Mouse (Mus musculus) heart, adult 9 months (tissue): Measurements from ENCODE around the gene Aoc3.
"Not testable (repeated sequence)": the region's sequence is repeated elsewhere in the genome, so short reads cannot be mapped to it uniquely, and the experiment has no call there.

Experiments used
- DNase-seq, 2 experiments: peaks; one replicate each; pipeline ENCODE4 v3.0.0; 2022; ENCODE audit warnings: low spot score in 2 of 2

Gene Aoc3

DNA sequence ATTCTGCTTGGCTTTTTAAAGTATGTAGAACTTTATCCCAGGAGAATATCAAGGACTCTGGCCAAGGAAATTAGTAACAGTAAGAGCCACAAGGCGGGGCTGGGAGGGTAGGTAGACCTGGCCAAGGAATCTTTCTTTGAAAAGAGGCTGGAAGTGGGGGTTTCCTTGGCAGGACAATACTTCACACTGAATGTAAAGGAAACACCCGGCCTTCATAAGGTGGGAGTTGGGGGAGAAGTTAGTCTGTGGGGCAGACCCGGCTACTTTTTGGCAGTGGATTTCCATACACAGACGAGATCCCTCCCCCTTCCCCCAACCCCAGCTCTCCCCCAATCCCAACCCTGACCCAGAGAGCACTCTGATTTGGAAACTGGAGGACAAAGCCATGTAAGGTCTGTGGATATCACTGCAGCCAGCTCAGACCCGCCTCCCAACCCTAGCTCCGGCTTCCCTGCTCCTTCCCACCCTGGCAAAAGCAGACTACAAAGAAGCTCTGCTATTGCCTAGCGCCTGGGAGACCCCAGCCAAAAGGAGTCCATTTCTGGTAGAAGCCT is at the start of gene Aoc3:
TSS of gene Aoc3 (plus strand) at position 235 of the 554 bp plus-strand sequence.
- peak; percentile 58 to 70 for DNase-seq

DNA sequence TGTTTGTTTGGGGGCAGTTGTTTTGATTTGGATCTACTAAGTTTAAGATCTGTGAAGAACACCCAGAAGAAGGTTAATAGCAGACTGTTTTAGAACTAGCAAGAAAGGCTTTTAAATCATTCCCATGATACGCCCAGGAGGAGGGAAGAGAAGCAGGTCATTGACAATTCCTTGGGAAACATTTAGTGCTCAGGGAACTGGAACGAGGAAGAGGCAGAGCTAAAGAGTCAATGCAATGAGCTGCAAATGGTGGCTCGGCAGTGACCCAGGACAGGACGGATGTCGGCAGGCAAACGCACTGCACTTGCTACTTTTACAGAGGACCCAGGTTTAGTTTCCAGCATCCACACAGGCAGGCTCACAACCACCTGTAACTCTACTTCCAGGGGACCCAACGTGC is 49.6 kb upstream of the Aoc3 start:
- DNase-seq = no peak

DNA sequence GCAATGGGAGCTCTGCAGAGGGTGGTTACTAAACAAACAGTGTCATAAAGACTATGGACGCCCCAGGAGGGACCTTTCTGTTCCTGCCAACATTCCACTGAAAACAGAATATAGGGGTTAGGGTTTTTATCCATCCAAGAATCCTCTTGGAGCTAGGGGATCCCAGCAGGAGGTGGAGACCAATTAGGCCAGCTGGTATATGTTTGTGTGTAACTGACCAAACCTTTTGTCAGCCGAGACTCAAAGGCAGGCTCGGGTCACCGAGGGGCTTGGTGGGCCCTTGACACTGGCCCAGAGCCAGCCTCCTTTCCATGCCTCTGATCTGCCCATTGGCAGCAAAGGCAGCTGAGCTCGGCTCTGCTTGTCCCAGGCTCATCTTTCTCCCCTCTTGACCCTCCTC is 47.5 kb upstream of the Aoc3 start:
- DNase-seq = no peak

DNA sequence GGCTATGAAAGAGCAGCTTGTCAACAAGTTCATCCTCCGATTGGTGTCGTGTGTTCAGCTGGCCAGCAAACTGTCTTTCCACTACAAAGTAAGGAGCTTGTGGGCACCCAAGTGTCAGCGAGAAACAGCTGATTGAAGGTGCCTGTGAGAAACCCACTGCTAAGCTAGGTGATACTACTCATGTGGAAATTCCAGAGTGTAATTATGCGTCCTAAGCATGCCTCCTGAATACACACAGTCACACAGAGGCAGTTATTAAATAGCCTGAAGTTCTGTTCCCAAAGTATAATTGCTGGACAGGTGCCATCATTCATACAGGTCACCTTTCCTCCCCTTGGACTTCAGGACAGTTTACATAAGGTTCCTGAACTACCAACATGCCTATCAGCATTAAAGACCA is 46.6 kb upstream of the Aoc3 start:
- DNase-seq = no peak

DNA sequence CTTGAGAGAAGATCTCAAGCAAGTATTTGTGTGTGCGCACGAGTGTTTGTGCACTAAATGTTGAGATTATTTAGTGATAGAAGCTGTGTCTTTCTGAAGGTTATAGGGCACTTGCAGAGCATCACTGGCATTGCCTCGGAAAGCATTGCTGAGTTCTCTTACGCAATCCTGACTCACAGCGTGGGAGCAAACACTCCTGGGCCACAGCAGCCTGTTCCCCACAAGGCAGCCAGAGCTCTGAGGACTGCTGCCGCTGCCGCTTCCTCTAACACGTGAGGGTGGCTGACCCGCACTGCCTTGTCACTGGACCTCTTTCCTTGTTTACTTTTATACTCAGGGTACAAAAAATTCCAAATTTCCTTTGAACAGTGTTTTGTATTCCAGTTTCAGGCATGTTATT is 43.1 kb upstream of the Aoc3 start:
- DNase-seq = peak; percentile 32 to 40

DNA sequence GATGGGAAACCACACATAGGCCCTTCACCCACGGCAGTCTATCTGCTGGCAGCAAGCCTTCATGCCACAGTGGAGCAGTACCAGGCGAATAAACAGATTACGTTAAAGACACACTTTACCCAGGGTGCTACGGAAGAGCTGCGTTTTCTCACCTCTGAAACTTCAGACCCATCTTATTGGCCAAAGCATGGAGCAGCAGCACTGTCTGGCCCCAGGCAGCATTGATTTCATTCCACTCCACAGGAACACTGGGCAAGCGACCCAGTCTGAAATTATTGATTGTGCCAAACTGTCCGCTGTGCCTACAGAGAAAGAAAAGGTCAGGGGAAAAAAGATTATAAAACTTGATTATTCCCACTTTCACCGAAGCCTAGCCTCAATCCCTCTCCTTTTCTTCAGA is 39.2 kb upstream of the Aoc3 start:
- no peak for DNase-seq

DNA sequence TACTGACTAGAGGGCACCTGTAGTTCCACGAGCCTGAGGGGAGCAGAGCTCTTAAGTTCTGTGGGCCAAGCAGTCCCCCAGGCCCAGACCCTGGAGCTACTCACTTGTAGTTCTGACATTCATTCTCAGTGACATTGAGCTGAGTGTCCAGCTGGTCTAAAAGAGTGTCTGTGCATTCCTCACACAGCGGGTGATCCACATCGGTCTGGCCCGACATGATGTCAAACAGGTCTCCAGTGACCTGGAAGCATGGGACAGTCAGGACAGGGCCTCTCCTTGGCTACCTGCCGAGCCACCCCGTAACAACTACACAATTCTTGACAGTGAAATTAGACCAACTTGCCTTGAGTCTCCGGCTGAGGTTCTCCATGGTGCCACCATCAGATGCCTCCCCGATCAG is 35.2 kb upstream of the Aoc3 start:
- DNase-seq = no peak

DNA sequence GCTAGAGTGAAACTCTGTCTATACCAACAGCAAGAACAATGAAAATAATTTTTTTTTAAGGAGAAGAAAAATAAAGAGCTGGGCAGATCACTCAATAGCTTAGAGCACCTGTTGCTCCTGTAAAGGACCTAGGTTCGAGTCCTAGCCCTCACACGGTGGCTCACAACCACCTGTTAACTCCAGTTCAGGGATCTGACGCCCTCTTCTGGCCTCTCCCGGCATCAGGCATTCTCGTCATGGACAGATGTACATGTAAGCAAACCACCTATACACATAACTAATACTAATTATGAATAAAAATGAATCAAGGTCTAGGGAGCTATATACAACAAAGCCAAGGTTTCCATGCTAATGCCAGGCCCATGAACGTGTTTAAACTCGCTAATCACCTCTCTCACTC is 29.5 kb upstream of the Aoc3 start:
- DNase-seq = no peak

DNA sequence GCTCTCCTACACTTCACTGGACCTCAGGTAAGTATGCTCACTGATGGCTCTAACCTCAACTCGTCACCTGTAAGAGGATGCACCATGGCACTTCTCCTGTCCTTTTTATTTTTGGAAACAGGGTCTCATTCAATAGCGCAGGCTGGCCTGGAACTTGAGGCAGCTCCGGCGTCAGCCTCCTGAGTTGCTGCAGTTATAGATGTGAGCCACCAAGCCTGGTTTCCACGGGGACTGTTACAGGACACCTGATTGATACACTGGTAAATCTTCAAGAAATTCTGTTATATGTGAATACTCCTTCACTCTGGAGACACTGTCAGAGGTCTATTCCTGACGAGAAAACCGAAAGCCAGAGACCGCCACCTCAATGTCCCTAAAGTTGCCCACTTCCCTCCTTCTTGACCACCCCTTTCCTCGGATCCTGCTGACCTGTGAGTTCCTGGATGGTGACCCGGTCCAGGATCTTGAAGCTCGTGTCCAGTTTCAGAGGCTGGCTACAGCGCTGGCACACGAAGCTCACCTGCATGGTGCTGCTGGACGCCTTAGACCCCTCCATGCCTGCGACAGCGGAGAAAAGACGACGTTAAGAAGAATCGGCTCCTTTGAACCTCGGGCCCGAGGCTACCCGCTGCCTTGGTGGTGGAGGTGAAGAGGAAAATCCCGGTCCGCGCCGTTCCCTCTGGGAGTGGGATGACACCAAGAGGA is 29.0 kb upstream of the Aoc3 start:
- no peak for DNase-seq

DNA sequence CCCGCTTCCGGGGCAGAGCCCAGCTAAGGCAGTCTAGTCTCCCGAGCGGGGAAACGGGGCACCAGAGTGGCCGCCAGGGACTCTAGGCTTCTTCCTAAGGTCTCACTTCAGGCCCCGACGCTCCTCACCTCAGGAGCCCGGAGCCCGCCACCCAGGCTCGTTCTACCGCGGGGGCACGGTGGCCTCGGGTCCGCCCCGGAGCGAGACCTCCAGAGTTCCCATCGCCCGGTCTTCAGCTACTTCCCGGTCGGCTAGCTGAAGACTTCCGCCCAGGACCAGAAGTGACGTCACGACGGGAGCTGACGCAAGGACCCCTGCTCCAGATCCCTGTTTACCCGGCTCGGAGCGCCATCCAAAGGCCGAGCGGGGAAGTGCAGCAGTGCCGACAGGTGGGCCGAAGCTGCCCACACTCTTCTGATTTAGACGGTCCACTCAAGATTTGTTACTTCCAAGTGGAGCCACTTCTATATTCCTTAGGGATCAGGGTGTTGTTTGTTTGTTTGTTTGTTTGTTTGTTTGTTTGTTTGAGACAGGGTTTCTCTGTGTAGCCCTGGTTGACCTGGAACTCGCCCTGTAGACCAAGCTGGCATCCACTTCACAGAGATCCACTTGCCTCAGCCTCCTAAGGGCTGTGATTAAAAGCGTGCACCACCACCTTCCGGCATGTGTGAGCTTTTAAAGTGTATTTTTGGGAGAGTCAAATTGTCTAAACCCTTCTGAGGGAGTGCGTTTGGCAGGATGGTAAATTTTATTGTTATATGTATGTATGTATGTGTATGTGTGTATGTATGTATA is 28.2 kb upstream of the Aoc3 start, which contains the start of gene Becn1:
TSS of gene Becn1 (minus strand) at position 283 of the 795 bp plus-strand sequence.
- peak; percentile 93 to 94 for DNase-seq

DNA sequence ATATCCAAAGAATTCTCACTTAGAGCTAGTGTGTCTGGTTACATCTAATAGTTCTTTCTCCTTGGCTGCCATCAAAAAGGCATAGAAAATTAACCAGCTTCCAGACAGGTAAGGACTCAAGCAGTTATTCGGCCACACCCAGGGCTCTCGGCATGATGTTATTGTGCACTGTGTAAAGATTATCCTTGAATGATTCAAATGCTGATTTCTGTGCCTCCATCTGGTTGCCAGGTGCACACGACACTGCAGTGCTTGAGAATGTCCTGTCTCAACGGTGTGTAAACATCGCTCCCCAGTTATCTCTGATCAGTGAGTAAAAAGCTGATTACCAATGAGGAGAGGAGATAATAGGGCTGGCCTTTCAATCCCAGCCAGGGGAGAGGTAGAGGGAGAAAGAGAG is 22.7 kb upstream of the Aoc3 start:
- DNase-seq = no peak

DNA sequence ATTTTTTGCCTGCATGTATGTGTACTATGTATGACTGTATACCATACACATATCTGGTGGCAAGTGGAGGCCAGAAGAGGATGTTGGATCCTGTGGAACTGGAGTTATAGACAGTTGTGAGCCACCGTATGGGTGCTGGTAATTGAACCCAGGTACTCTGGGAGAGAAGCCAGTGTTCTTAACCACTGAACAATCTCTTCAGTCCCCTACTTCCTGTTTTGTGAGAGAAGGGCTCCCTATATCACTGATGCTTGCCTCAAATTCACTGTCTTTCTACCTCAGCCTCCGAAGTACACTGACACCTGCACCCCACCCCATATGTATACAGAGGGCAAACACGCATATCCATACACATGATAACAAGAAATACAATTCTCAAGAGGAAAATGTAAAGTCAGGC is 19.3 kb upstream of the Aoc3 start:
- DNase-seq = no peak

DNA sequence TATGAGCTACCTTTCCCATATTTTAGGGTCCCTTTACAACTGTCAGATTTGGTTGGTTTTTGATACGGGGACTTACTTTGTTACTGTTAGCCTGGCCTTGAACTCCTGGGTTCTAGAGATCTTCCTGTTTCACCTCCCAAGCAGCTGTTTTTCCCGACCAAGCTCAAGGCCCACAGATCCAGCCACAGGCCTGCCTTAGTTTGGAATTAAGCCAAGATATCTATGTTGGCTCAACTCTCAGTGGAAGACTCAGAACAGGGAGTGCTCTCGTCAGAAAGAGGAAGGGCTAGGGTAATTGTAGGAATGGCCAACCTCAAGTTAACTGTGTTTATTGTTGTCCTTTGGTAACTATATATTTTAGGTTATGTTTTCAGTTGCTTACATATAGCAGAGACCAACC is 18.3 kb upstream of the Aoc3 start:
- DNase-seq = no peak

DNA sequence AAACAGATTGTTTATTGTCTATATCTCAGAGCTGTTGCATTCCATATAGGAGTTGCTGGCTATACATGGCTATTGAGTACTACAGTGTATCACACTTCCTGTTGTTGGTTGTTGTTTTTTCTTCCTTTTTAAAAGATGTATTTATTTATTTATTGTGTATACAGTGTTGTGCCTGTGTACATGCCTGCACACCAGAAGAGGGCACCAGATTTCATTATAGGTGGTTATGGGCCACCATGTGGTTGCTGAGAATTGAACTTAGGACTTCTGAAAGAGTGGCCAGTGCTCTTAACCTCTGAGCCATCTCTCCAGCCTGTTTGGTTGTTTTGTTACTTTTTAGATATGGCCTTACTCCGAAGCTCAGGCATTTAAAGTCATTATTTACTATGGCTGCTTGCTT is 15.8 kb upstream of the Aoc3 start:
- no peak for DNase-seq

DNA sequence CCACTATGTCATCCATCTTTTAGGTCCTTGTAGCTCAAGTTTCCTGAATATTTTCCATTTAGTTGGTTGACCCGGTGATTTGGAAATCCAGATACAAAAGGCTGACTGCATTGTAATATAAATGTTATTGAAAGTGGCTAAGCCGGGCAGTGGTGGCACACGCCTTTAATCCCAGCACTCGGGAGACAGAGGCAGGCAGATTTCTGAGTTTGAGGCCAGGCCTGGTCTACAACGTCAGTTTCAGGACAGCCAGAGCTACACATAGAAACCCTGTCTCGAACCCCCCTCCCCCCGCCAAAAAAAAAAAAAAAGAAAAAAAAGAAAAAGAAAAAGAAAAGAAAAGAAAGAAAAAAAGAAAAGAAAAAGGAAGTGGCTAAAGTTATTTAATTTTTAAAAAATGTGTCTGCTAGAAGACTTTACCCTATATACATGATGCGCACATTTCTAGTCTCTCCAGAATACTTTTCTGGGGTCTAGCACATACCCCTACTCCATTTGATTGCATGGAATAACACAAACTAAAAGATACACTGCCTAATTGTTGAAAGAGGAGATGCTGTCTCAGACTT is 15.2 kb upstream of the Aoc3 start:
- no peak for DNase-seq

DNA sequence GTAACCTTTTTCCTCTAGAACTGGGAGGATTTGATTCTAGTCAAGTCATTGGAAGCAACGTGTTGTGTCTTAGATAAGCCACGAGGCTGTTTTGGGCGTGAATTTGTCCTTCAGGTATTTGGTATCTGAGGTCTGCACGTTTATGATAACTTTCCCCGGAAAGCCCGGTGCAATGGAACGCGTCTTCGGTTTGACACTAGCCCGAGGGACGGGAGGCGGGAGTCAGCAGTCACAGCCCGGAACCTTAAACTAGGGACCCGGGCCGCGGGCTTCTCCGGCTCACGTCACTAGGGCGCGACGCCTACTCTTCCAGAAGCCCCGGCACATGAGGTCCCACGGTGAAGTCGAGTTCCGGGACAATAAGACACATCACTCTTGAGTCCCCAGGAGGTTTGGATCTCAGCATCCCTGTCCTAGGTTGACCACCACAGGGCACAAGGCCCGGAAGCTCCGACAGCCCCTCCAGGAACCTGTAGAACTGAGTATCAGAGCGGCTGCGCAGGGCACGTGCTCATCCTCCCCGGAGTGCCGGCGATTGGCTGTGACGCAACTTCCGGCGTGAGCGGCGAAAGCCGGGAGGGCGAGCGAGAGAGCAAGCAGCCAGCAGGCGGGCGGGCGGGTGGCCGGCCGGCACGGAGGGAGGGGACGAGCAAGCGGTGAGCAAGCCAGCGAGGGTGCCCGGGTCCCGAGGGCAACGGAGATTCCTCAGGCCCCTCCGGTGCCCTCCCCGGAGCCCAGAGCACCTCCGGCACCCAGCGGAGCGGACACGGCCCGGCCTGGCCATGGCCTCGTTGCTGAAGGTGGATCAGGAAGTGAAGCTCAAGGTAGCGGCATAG is 14.5 kb upstream of the Aoc3 start, which contains the start of gene Psme3:
TSS of gene Psme3 (plus strand) at position 549 of the 836 bp plus-strand sequence.
- DNase-seq = peak; percentile 93 to 95

DNA sequence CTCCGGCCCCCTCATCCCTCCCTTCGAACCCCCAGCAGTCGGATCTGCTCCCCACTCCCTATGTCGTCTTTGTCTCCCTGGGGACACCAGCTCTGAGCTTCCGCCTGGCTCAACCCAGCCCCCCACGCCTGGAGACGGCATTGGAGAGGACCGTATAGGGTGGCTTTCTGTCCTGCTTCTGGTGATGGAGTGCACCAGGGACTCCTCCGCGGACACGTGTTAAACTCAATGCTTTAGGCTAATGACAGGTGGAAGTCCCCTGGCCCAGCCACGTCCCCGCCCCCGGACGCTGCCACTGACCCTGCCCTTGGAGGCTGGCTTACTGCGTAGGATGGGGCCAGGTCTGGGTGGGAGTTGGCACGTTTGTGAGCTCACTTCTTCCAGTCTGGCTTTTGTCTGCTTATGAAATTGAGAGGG is 13.9 kb upstream of the Aoc3 start:
- no peak for DNase-seq

DNA sequence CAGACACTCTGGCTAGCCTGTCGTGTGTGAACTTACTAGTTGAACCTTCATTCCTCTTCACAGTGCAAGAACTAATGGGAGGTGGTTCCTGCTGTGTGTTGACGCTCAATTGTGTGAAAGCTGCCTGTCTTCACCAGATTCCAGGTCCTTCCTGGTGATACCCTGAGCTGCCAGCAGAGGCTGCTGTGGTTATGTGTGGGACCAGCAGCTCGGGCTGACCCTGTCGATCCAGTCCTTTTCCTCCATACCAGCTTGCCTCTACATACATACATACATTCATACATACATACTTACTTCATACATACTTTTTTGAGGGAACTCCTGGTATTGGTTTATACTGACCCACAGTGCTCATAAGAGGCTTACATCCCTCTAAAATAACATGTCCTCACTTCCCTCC is 6.8 kb upstream of the Aoc3 start:
- DNase-seq = peak in 1 of 2 experiments; percentile 63

DNA sequence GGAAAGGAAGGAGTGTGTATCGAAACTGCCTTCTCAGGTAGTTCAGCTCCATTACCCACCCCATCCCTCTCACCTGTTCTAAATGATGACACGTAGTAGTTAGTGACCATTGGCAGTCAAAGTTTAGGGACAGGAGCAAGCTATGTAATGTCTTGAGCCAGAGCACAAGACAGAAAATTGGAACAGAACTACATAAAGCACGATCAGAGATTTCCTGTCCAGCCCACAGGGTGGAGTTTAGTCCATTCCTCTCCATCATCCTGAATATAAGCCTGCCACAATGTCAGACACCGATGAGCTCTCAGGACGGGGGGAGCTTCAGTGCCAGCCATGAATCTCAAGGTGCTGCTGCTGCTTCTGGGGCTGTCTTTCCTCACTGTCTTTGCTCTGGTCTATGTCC is 5.6 kb upstream of the Aoc3 start, which contains the start of gene Aoc2:
TSS of gene Aoc2 (plus strand) at position 301 of the 400 bp plus-strand sequence.
- DNase-seq = no peak

DNA sequence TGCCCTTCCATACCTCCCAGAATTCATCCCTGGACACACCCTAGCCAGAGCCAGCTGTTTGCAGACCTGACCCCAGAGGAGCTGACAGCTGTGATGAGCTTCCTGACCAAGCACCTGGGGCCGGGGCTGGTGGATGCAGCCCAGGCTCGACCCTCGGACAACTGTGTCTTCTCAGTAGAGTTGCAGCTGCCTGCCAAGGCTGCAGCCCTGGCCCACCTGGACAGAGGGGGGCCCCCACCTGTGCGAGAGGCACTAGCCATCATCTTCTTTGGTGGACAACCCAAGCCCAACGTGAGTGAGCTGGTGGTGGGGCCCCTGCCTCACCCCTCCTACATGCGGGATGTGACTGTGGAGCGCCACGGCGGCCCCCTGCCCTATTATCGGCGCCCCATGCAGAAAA is 5.2 kb upstream of the Aoc3 start:
- DNase-seq = not testable (repeated sequence)

DNA sequence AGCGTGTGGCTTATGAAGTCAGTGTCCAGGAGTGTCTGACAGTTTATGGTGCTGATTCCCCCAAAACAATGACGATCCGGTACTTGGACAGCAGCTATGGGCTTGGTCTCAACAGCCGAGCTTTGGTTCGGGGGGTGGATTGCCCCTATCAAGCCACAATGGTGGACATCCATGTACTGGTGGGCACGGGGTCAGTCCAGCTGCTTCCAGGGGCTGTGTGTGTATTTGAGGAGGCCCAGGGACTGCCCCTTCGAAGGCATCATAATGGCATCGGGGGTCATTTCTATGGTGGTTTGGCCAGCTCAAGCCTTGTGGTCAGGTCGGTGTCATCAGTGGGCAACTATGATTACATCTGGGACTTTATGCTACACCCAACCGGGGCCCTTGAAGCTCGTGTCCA is 4.3 kb upstream of the Aoc3 start:
- DNase-seq = no peak

DNA sequence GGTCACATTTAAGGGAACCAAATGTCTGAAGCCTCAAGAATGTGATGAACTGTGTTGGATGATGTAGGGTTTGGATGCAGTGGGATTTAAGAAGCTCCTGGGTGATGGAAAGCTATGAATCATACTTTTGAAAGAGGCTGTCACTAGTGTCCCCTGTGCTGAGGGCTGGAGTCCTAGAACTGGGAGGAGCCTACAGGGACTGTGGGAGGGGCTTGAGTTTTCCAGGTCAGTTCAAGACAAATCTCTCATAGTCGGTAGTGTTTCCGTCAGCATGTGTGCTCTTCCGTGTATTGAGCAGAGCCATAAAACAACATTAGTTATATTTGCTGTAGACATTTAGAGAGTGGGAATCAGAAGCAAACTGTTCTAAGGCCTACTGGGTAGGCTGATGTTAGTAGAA is 3.1 kb upstream of the Aoc3 start:
- no peak for DNase-seq
